Mouse (Mus musculus) limb, embryonic 14.5 days (tissue): ENCODE measurements around the gene Iqcn. TPM values are rescaled to one million over a fixed set of nuclear protein-coding genes. Genes with fewer than 3 reads are reported as not detected.
A peak's percentile ranks its signal among the peaks of the same experiment; 100 is the strongest.

Experiments
- ATAC-seq: fragments of 200-750 bp; cut with Nextera tagmentation; 2 replicates; pipeline ENCODE4 v1.8.0; 2017; ENCODE audit warnings: low read depth, moderate number of reproducible peaks, moderate TSS enrichment; ENCODE audit not compliant: low FRiP score
- DNase-seq: peaks from one replicate; pipeline ENCODE4 v3.0.0-alpha.2; 2015; ENCODE audit warnings: low spot score
- H3K27ac ChIP-seq: fragments of 300-500 bp; sonication (generic); replicated peaks from 2 replicates; pipeline ENCODE4 v1.5.1; 2014; ENCODE audit warnings: low read depth, mild to moderate bottlenecking, low read length, moderate library complexity, mixed read lengths
- H3K27me3 ChIP-seq: fragments of 300-500 bp; sonication (generic); 2 replicates; pipeline ENCODE4 v1.6.1; 2014; ENCODE audit warnings: low read length, mixed read lengths; ENCODE audit not compliant: control insufficient read depth, insufficient read depth
- H3K36me3 ChIP-seq: fragments of 300-500 bp; sonication (generic); 2 replicates; pipeline ENCODE4 v1.6.1; 2014; ENCODE audit warnings: mild to moderate bottlenecking, low read length, moderate library complexity, mixed read lengths; ENCODE audit not compliant: control insufficient read depth, insufficient read depth
- H3K4me1 ChIP-seq: fragments of 300-500 bp; sonication (generic); 2 replicates; pipeline ENCODE4 v1.6.1; 2014; ENCODE audit warnings: antibody characterized with exemption, low read length, mixed read lengths; ENCODE audit not compliant: control insufficient read depth, insufficient read depth
- H3K4me2 ChIP-seq: fragments of 300-500 bp; sonication (generic); replicated peaks from 2 replicates; pipeline ENCODE4 v1.6.1; 2014; ENCODE audit warnings: low read depth, mild to moderate bottlenecking, low read length, moderate library complexity; ENCODE audit not compliant: severe bottlenecking
- H3K4me3 ChIP-seq: fragments of 300-500 bp; sonication (generic); replicated peaks from 2 replicates; pipeline ENCODE4 v1.5.1; 2014; ENCODE audit warnings: low read length
- H3K9ac ChIP-seq: fragments of 300-500 bp; sonication (generic); 2 replicates; pipeline ENCODE4 v1.6.1; 2014; ENCODE audit warnings: mild to moderate bottlenecking, low read depth, low read length, moderate library complexity; ENCODE audit not compliant: severe bottlenecking
- H3K9me3 ChIP-seq: fragments of 300-500 bp; sonication (generic); 2 replicates; pipeline ENCODE4 v1.6.1; 2016; ENCODE audit warnings: low read length; ENCODE audit not compliant: control insufficient read depth
- POLR2A ChIP-seq: fragments of 200-500 bp; IDR thresholded peaks from 2 replicates; pipeline ENCODE4 v1.8.0; 2012; ENCODE audit warnings: inconsistent platforms, mild to moderate bottlenecking, moderate library complexity, borderline replicate concordance; ENCODE audit not compliant: insufficient read depth, insufficient read length; ENCODE audit errors: extremely low read depth
- WGBS: fragments of 180-500 bp; shearing (Covaris S2); extraction: QIAGEN DNeasy Blood & Tissue Kit; methylation state at CpG from one replicate; pipeline ENCODE4 v1.1.7; 2014; 5-methylcytosine and 5-hydroxymethylcytosine counted together
- polyA plus RNA-seq, 2 experiments: library from polyadenylated mRNA; depleted of rRNA in 1 of 2; stranded (reverse) in 1 of 2; unstranded in 1 of 2; fragments of >200 nt; fragmentation: Nextera tagmentation in 1 of 2; extraction: Ambion mirVana in 1 of 2; gene quantifications; 2 replicates each; pipeline versions ENCODE4 v1.2.1 to v1.2.3; 2012 to 2014

The Iqcn gene
- polyA plus RNA-seq, 2 experiments: 0.04 to 0.10 TPM

- peak overlapping the region; percentile 44 for H3K4me3 ChIP-seq
- 1% methylated on average over 34 of the region's 34 CpGs for WGBS
- H3K27me3 ChIP-seq: no peaks in the 10 kb centered on the region
- ATAC-seq: no peak
- H3K27ac ChIP-seq: no peak overlapping the region
- H3K9me3 ChIP-seq: no peaks in the 10 kb centered on the region
- peak overlapping the region; percentile 88 for H3K4me2 ChIP-seq
- peaks cover 26% of the 10 kb centered on the region for H3K36me3 ChIP-seq
- no peak for DNase-seq
- peak overlapping the region; percentile 55 for H3K9ac ChIP-seq
- H3K4me1 ChIP-seq: peaks cover 15% of the 10 kb centered on the region; the same call in 1 of the 2 replicates
- TF ChIP-seq POLR2A: no peak
Observed at GRCm38 (mm10) chr8:70765838-70766570, 62.7 kb downstream of the Iqcn start.

DNA sequence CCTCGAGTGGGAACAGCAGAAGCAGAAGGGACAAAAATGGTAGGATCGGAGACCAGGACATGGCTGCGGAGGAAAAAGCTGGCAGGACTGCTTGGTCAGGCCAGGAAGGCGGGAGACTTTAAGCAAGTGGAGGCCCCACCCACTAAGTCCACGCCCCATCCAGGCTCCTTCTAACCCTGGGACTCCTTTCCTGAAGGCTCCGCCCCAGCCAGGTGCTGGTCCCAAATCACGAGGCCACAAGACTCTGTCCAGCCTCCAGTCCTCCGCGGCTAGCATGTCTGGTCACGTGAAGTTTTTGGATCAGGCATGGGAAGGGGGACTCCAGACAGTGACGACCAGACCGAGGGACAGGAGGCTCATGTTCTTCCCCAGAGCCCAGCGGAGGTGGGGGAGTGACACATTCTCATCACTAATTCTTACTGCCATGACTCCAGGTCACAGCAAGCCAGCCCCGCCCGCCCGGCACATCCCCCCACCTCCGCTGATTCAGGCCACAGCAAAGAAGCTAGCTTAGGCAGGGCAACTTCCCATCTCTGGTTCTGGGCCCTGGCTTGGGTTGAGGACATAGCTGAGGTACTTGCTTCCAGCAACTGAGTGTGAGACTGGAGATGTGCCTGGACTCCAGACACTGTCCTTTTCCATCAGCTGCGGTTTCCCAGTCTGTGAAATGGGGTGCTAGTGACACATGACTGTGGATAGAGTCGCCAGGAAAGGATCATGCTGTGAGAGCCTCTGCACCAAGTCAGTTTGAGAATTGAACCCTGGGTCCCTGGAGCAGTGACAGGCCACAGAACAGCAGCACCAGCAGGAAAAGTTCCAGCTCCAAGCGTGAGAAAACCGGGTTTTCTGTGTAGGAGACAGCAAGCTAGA lies 63.5 kb downstream of the Iqcn start:
- ATAC-seq: peak; percentile 53
- Histone ChIP-seq H3K4me2 (peak overlapping the region; percentile 88), H3K4me3 (peak overlapping the region; percentile 44), H3K4me1 (peaks cover 15% of the 10 kb centered on the region; the same call in 1 of the 2 replicates), H3K9me3 (no peaks in the 10 kb centered on the region), H3K9ac (peak overlapping the region; percentile 55), H3K27ac (no peak overlapping the region), H3K36me3 (peaks cover 35% of the 10 kb centered on the region), H3K27me3 (no peaks in the 10 kb centered on the region)
- WGBS: 7% methylated on average over 21 of the region's 21 CpGs
- 0 out of 2 replicates have a peak, but pooled peaks have one; percentile 39 for TF ChIP-seq POLR2A
- DNase-seq: peak; percentile 79

Other genes starting within 250 kb of the Iqcn start
- gene Klhl26, start 226.5 kb upstream of the Iqcn start, polyA plus RNA-seq (2012; rRNA removed): 48.7 and 72.6 TPM in 2 replicates
- 24.2 and 28.6 TPM in 2 replicates for gene Klhl26, start 226.5 kb upstream of the Iqcn start, polyA plus RNA-seq (2014; fragmentation: Nextera tagmentation; extraction: Ambion mirVana)
- 13.1 and 17.7 TPM in 2 replicates for gene Tmem59l, start 216.1 kb upstream of the Iqcn start, polyA plus RNA-seq (2012; rRNA removed)
- 15.7 and 17.5 TPM in 2 replicates for gene Tmem59l, start 216.1 kb upstream of the Iqcn start, polyA plus RNA-seq (2014; fragmentation: Nextera tagmentation; extraction: Ambion mirVana)
- 98.9 and 127 TPM in 2 replicates for gene Crlf1, start 210.3 kb upstream of the Iqcn start, polyA plus RNA-seq (2012; rRNA removed)
- 91.5 and 103 TPM in 2 replicates for gene Crlf1, start 210.3 kb upstream of the Iqcn start, polyA plus RNA-seq (2014; fragmentation: Nextera tagmentation; extraction: Ambion mirVana)
- 154 and 175 TPM in 2 replicates for gene Rex1bd, start 196.7 kb upstream of the Iqcn start, polyA plus RNA-seq (2012; rRNA removed)
- gene Rex1bd, start 196.7 kb upstream of the Iqcn start, polyA plus RNA-seq (2014; fragmentation: Nextera tagmentation; extraction: Ambion mirVana): 152 and 156 TPM in 2 replicates
- gene Uba52, start 192.7 kb upstream of the Iqcn start, polyA plus RNA-seq (2012; rRNA removed): 1,215 and 1,844 TPM in 2 replicates
- gene Uba52, start 192.7 kb upstream of the Iqcn start, polyA plus RNA-seq (2014; fragmentation: Nextera tagmentation; extraction: Ambion mirVana): 1,031 and 1,113 TPM in 2 replicates
- gene Fkbp8, start 175.7 kb upstream of the Iqcn start, polyA plus RNA-seq (2012; rRNA removed): 363 and 431 TPM in 2 replicates
- 219 and 248 TPM in 2 replicates for gene Fkbp8, start 175.7 kb upstream of the Iqcn start, polyA plus RNA-seq (2014; fragmentation: Nextera tagmentation; extraction: Ambion mirVana)
- gene Kxd1, start 175.5 kb upstream of the Iqcn start, polyA plus RNA-seq (2012; rRNA removed): 52.5 and 61.0 TPM in 2 replicates
- 60.3 and 61.7 TPM in 2 replicates for gene Kxd1, start 175.5 kb upstream of the Iqcn start, polyA plus RNA-seq (2014; fragmentation: Nextera tagmentation; extraction: Ambion mirVana)
- gene Ell, start 164.0 kb upstream of the Iqcn start, polyA plus RNA-seq (2012; rRNA removed): 30.3 and 35.3 TPM in 2 replicates
- 20.2 and 22.4 TPM in 2 replicates for gene Ell, start 164.0 kb upstream of the Iqcn start, polyA plus RNA-seq (2014; fragmentation: Nextera tagmentation; extraction: Ambion mirVana)
- 213 and 279 TPM in 2 replicates for gene Isyna1, start 109.1 kb upstream of the Iqcn start, polyA plus RNA-seq (2012; rRNA removed)
- gene Isyna1, start 109.1 kb upstream of the Iqcn start, polyA plus RNA-seq (2014; fragmentation: Nextera tagmentation; extraction: Ambion mirVana): 94.4 and 103 TPM in 2 replicates
- gene Ssbp4, start 94.6 kb upstream of the Iqcn start, polyA plus RNA-seq (2012; rRNA removed): 163 and 236 TPM in 2 replicates
- 151 and 171 TPM in 2 replicates for gene Ssbp4, start 94.6 kb upstream of the Iqcn start, polyA plus RNA-seq (2014; fragmentation: Nextera tagmentation; extraction: Ambion mirVana)
- gene Lrrc25, start 87.3 kb upstream of the Iqcn start, polyA plus RNA-seq (2012; rRNA removed): 3.5 and 4.5 TPM in 2 replicates
- gene Lrrc25, start 87.3 kb upstream of the Iqcn start, polyA plus RNA-seq (2014; fragmentation: Nextera tagmentation; extraction: Ambion mirVana): 2.5 and 3.2 TPM in 2 replicates
- 0.15 and 0.47 TPM in 2 replicates for gene Gdf15, start 71.0 kb upstream of the Iqcn start, polyA plus RNA-seq (2012; rRNA removed)
- 0.18 TPM in 1 of 2 replicates, not detected in the other for gene Gdf15, start 71.0 kb upstream of the Iqcn start, polyA plus RNA-seq (2014; fragmentation: Nextera tagmentation; extraction: Ambion mirVana)
- gene Pgpep1, start 43.1 kb upstream of the Iqcn start, polyA plus RNA-seq (2012; rRNA removed): 47.6 and 59.8 TPM in 2 replicates
- gene Pgpep1, start 43.1 kb upstream of the Iqcn start, polyA plus RNA-seq (2014; fragmentation: Nextera tagmentation; extraction: Ambion mirVana): 64.1 and 68.7 TPM in 2 replicates
- 172 and 182 TPM in 2 replicates for gene Lsm4, start 30.2 kb upstream of the Iqcn start, polyA plus RNA-seq (2012; rRNA removed)
- gene Lsm4, start 30.2 kb upstream of the Iqcn start, polyA plus RNA-seq (2014; fragmentation: Nextera tagmentation; extraction: Ambion mirVana): 247 and 256 TPM in 2 replicates
- 218 and 287 TPM in 2 replicates for gene Jund, start 4.5 kb upstream of the Iqcn start, polyA plus RNA-seq (2012; rRNA removed)
- 115 and 119 TPM in 2 replicates for gene Jund, start 4.5 kb upstream of the Iqcn start, polyA plus RNA-seq (2014; fragmentation: Nextera tagmentation; extraction: Ambion mirVana)
- not detected in 2 replicates for gene Gm3336, start 15.1 kb downstream of the Iqcn start, polyA plus RNA-seq (2012; rRNA removed)
- gene Gm3336, start 15.1 kb downstream of the Iqcn start, polyA plus RNA-seq (2014; fragmentation: Nextera tagmentation; extraction: Ambion mirVana): not detected in 2 replicates
- 0.38 TPM in 2 replicates for gene Pde4c, start 20.3 kb downstream of the Iqcn start, polyA plus RNA-seq (2012; rRNA removed)
- gene Pde4c, start 20.3 kb downstream of the Iqcn start, polyA plus RNA-seq (2014; fragmentation: Nextera tagmentation; extraction: Ambion mirVana): not detected in 2 replicates
- gene Rab3a, start 51.2 kb downstream of the Iqcn start, polyA plus RNA-seq (2012; rRNA removed): 27.2 and 36.6 TPM in 2 replicates
- 19.8 and 20.1 TPM in 2 replicates for gene Rab3a, start 51.2 kb downstream of the Iqcn start, polyA plus RNA-seq (2014; fragmentation: Nextera tagmentation; extraction: Ambion mirVana)
- 27.7 and 41.6 TPM in 2 replicates for gene Mpv17l2, start 57.5 kb downstream of the Iqcn start, polyA plus RNA-seq (2012; rRNA removed)
- gene Mpv17l2, start 57.5 kb downstream of the Iqcn start, polyA plus RNA-seq (2014; fragmentation: Nextera tagmentation; extraction: Ambion mirVana): 36.0 and 40.3 TPM in 2 replicates
- gene Pik3r2, start 73.3 kb downstream of the Iqcn start, polyA plus RNA-seq (2012; rRNA removed): 111 and 137 TPM in 2 replicates
- gene Pik3r2, start 73.3 kb downstream of the Iqcn start, polyA plus RNA-seq (2014; fragmentation: Nextera tagmentation; extraction: Ambion mirVana): 73.5 and 74.7 TPM in 2 replicates
- 37.2 and 57.8 TPM in 2 replicates for gene Mast3, start 101.6 kb downstream of the Iqcn start, polyA plus RNA-seq (2012; rRNA removed)
- 14.4 and 16.2 TPM in 2 replicates for gene Mast3, start 101.6 kb downstream of the Iqcn start, polyA plus RNA-seq (2014; fragmentation: Nextera tagmentation; extraction: Ambion mirVana)
- 0.04 and 0.13 TPM in 2 replicates for gene Il12rb1, start 105.0 kb downstream of the Iqcn start, polyA plus RNA-seq (2012; rRNA removed)
- gene Il12rb1, start 105.0 kb downstream of the Iqcn start, polyA plus RNA-seq (2014; fragmentation: Nextera tagmentation; extraction: Ambion mirVana): 0.21 TPM in 1 of 2 replicates, not detected in the other
- 21.5 and 36.9 TPM in 2 replicates for gene Arrdc2, start 136.3 kb downstream of the Iqcn start, polyA plus RNA-seq (2012; rRNA removed)
- 6.1 and 8.6 TPM in 2 replicates for gene Arrdc2, start 136.3 kb downstream of the Iqcn start, polyA plus RNA-seq (2014; fragmentation: Nextera tagmentation; extraction: Ambion mirVana)
- gene Kcnn1, start 159.8 kb downstream of the Iqcn start, polyA plus RNA-seq (2012; rRNA removed): 9.1 and 11.2 TPM in 2 replicates
- gene Kcnn1, start 159.8 kb downstream of the Iqcn start, polyA plus RNA-seq (2014; fragmentation: Nextera tagmentation; extraction: Ambion mirVana): 2.5 and 3.0 TPM in 2 replicates
- gene Ccdc124, start 170.5 kb downstream of the Iqcn start, polyA plus RNA-seq (2012; rRNA removed): 49.2 and 58.9 TPM in 2 replicates
- 96.2 and 97.2 TPM in 2 replicates for gene Ccdc124, start 170.5 kb downstream of the Iqcn start, polyA plus RNA-seq (2014; fragmentation: Nextera tagmentation; extraction: Ambion mirVana)
- gene Slc5a5, start 189.3 kb downstream of the Iqcn start, polyA plus RNA-seq (2012; rRNA removed): 1.4 and 1.9 TPM in 2 replicates
- 0.19 and 0.83 TPM in 2 replicates for gene Slc5a5, start 189.3 kb downstream of the Iqcn start, polyA plus RNA-seq (2014; fragmentation: Nextera tagmentation; extraction: Ambion mirVana)
- gene Rpl18a, start 194.0 kb downstream of the Iqcn start, polyA plus RNA-seq (2012; rRNA removed): 5,343 and 6,042 TPM in 2 replicates
- 5,732 and 5,809 TPM in 2 replicates for gene Rpl18a, start 194.0 kb downstream of the Iqcn start, polyA plus RNA-seq (2014; fragmentation: Nextera tagmentation; extraction: Ambion mirVana)
- gene Map1s, start 202.5 kb downstream of the Iqcn start, polyA plus RNA-seq (2012; rRNA removed): 63.7 and 96.8 TPM in 2 replicates
- 45.6 and 47.6 TPM in 2 replicates for gene Map1s, start 202.5 kb downstream of the Iqcn start, polyA plus RNA-seq (2014; fragmentation: Nextera tagmentation; extraction: Ambion mirVana)